Mouse (Mus musculus): Measurements from ENCODE around the gene Mif.
"Not testable (repeated sequence)": the region's sequence is repeated elsewhere in the genome, so short reads cannot be mapped to it uniquely, and the experiment has no call there.

Gene Mif

GRCm38 (mm10) chr10:75872915-75873542 lies 13.0 kb upstream of the Mif start:
- peak; percentile 94 for DNase-seq

- no peak for DNase-seq
Observed at GRCm38 (mm10) chr10:75872025-75872914, 12.2 kb upstream of the Mif start.

- DNase-seq = no peak
Observed at GRCm38 (mm10) chr10:75861587-75861986, 1.5 kb upstream of the Mif start.

- peak; percentile 45 for DNase-seq
Observed at GRCm38 (mm10) chr10:75860746-75861145, 706 bp upstream of the Mif start.

GRCm38 (mm10) chr10:75859107-75859746 lies 813 bp downstream of the Mif start:
- DNase-seq = peak; percentile 50

DNA sequence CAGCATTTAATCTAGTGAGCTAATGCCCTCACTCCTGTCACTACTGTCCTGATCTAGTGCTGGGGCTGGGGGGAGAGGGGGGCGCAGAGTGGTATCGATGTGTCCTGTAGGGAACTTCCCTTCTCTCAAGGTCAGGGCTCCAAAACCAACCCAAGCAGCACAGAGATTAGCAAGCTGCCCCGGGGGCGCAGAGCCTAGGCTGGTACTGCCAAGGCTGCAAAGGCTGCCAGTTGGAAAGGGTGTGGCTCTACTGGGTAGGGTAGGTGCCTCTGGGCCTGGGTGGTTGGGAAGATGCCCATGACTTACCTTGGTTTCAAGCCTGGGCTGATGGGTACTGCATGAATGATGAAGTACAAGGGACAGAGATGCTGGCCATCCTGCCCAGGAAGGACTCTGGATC lies 2.4 kb downstream of the Mif start:
- no peak for DNase-seq

- DNase-seq = no peak
Observed at GRCm38 (mm10) chr10:75856976-75857375, 3.1 kb downstream of the Mif start.

DNA sequence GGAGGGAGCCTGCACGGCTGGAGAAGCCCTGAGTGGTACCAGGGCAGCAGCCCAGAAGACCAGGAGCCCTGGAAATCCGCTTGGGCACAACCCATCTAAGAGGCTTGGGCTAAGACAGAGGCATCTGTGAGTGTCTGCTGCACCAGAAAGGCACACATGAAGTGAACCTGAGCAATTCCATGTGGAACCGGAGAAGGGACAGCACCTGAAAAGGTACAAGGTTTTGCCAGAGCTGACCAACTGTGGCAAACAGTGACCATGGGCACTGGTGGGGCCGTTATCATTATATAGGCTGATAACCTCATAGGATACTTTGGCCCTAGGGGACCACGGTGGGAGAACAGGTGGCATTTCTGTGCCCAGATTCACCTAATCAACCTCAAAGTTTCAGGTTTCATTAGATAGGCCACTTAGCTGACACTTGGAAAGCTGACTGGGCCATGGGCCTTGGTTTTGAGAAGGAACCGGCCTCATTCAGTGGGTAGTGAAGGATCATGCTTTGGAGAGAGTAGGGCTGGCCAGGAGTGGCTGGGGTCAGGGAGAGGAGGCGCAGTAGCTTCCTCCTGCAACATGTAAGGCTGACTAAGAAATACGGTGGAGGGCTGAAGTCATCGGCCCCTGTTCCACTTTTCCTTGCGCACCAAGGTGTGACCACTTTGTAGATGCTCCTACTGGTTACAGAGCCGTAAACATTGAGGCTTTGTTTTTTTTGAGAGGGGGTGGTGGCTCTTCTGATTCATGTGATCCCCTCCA lies 3.7 kb downstream of the Mif start:
- DNase-seq = no peak

DNA sequence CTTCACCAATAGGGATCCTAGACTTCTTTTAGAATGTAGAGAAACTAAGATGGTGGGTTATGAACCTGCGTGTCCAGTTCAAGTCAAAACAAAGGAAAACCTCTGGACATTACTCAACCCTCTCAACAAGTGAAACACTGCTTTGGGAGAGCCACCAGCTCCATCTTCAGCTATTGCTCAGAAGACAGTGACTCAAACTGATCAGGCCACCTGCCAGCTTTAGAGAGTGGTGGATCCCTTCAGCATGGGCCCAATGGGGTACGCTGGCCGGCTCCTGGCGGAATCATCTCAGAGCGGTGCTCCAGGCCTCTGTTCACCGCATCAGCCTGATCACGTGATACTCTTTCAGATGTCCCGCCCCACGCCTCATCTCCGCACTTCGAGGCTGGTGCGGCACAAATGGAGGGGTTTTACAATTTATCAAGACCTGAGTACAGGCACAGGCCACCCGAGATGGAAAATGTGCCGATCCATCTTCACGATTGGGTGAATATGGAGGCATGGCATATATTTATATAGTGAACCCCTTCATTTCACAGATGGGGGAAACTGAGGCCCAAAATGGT lies 4.5 kb downstream of the Mif start:
- no peak for DNase-seq

GRCm38 (mm10) chr10:75854791-75855190 lies 5.2 kb downstream of the Mif start:
- no peak for DNase-seq

DNA sequence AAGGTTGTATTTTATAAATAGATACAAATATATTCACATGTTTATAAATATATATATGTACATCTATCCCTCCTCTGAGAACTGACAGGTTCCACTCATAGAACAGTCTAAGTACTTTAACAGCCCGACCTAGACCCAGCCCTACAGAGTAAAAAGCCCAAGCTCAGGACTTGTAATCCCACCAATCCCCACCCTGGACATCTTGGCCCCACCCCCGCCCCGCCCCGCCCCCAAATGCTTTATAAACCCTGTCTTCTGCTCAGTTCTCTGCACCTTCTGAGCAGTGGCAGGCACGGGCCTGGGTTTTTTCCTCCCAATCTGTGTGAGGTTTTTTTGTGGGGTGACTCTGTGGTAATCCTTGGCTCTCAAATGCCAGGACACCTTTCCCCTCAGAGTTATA lies 5.9 kb downstream of the Mif start:
- DNase-seq = no peak

DNA sequence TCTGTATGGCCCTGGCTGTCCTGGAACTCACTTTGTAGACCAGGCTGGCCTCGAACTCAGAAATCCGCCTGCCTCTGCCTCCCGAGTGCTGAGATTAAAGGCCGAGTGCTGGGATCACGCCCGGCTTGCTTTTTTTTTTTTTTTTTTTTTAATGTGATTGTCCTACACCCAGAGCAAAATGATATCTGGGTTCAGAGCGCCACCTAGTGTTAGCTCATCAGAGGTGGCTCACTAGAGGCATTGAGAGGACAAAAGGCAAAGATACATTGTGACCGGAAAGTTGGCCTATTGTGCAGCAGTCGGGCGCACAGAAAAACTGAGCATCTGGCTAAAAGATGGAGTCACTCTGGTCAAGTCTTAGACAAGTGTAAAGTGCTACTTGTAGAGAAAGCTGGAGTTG lies 6.6 kb downstream of the Mif start:
- peak; percentile 83 for DNase-seq

DNA sequence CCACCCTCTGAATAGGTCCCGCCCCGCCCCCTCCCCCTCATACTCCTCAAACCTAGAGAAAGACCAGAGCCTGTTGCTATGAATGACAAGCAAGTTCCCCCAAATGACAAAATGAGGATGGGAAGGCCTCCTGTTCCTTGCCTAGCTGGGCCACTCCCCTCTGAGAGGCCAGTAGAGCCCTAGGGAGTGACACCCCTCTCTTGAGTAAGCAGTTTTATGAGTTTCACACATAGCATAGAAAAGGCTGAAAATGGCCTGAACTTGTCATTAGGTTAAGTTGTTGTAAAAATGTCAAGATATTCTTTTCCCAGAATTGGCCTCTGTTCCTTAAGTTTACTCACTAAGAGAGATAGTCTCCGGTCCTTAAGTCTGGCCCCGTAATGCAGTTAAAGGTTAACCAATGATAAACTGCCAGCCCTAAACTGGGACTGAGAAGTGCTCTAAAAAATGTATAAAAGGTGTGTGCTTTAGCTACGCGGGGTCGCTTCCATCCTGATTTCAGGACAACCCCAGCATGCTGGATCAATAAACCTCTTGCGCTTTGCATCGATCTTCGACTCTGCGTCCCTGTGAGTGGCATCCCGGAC lies 7.4 kb downstream of the Mif start:
- no peak for DNase-seq

GRCm38 (mm10) chr10:75851681-75852080 lies 8.4 kb downstream of the Mif start:
- no peak for DNase-seq

- DNase-seq = no peak
Observed at GRCm38 (mm10) chr10:75851076-75851475, 9.0 kb downstream of the Mif start.

GRCm38 (mm10) chr10:75848382-75848781 lies 11.7 kb downstream of the Mif start:
- no peak for DNase-seq

DNA sequence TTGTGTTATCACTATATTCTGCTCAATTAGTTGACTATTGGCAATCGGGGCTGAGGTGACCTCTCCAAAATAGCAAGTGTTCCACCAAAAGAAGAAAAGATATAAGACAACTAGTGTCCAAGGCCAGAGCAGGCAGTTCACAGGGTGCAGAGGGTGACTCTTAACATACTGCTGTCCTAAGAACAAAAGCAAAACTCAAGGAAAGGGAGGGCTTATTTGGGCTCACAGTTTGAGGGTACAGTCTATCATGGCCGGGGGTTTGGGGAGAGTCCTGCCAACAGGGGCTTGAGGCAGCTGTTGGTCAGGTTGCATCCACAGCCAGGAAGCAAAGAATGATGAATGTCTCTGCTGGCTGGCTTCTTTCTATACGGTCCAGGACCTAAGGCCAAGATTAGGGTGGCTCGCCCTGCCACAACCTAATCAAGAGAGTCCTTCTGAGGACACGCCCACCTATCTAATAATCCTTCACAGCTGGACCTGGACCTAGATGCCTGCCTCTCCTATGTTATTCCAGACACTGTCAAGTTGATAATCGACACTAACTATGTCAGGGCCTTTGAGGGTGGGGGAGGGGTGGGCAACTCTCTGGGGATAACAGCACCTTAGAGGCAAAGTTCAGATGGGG lies 14.6 kb downstream of the Mif start:
- no peak for DNase-seq

- no peak for DNase-seq
Observed at GRCm38 (mm10) chr10:75844800-75845199, 15.2 kb downstream of the Mif start.

DNA sequence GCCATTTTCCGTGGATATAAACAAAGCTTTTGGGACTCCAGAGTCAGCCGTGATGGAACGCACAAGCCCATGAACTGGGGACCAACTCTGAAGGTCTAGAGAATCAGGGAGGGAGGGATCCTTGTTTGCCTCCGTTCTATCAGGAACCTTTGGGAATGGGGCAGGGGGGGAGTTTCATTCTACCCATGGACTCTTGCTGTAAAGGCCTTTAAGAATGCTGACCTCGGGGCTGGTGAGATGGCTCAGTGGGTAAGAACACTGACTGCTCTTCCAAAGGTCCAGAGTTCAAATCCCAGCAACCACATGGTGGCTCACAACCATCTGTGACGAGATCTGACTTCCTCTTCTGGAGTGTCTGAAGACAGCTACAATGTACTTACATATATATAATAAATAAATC lies 16.1 kb downstream of the Mif start:
- not testable (repeated sequence) for DNase-seq

DNA sequence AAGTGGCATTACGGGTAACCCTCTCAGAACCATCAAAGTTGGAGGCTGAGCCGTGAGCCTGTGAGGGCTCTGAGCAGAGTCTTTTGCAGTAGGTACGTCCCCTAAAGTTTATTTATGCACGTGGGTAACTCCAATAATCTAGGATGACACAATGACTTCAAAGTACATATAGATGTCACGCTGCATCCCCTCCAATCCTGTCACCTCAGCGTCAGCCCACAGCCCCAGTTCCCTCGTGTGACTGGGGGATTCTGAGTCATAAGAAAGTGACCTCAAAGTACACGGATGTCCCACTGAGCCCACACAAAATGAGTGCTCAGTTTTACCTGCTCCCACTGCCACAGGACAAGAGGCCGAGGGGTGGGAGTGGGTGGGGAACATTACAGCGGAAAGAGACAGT lies 20.9 kb downstream of the Mif start:
- DNase-seq = no peak

- peak; percentile 94 for DNase-seq
Observed at GRCm38 (mm10) chr10:75837248-75837759, 22.7 kb downstream of the Mif start, which contains the start of gene Gstt2. Gstt2 (minus strand) TSS chr10:75837424.

Measured in layer of hippocampus, adult 9-11 months (tissue).